In the genomic region with DNA sequence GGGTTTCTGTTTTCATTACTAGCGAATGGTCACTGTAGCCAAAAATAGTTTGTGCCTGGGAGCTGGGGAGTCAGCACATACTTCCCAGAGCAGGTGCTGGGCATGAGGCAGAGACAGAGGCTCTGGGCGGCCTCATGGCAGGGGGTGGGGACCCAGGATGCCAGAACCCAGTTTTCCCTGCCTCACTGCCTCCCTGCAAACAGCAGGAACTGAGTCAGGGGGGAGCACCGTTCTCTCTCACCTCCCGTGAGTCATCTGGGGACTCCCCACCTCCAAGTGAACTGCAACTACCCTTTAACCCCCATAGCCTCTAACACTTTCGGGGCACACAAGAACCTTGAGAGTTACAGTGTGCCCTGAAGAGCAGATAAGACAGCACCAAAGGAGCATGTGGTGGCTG, we compare ENCODE assay signal across 16 mouse cellular contexts.
DNase-seq lines count a peak whose midpoint lies in the region; ATAC-seq and TF ChIP-seq lines count a peak whose summit lies in the region.
"Had no signal": no experiment of that assay in that cellular context is flagged by ENCODE, and none has a peak within 500 bp of the region (broad histone marks: within the 10 kb centered on the region; RNA-seq: fewer than 3 reads in every experiment).

No protein-coding gene starts in this region.

- peaks cover 59% of the 10 kb centered on the region for H3K4me1 ChIP-seq in hindbrain, embryonic 10.5 days (replicated peaks)
- H3K4me1 ChIP-seq in hindbrain, postnatal 0 days (ENCODE audit: insufficient read depth, low read length), result no peaks in the 10 kb centered on the region

- H3K9ac ChIP-seq in hindbrain, postnatal 0 days (replicated peaks; ENCODE audit: low read length), result no peak overlapping the region
- H3K9ac ChIP-seq: hindbrain, embryonic 13.5 days; liver, embryonic 15.5 days had no signal

- peak overlapping the region; percentile 96 for H3K27ac ChIP-seq in gastrocnemius, adult 2 months
- peak overlapping the region; percentile 64 for H3K27ac ChIP-seq in hindbrain, embryonic 10.5 days
- no peak overlapping the region for H3K27ac ChIP-seq in hindbrain, postnatal 0 days
- H3K27ac ChIP-seq: hindbrain, embryonic 13.5 days had no signal

- no peak for TF ChIP-seq CTCF in gastrocnemius, adult 2 months (IDR thresholded peaks at IDR 0.05)
- TF ChIP-seq CTCF in hindbrain, postnatal 0 days (IDR thresholded peaks at IDR 0.05; ENCODE audit: low read depth), result no peak

- no peaks in the 10 kb centered on the region for H3K27me3 ChIP-seq in hindbrain, embryonic 10.5 days (ENCODE audit: insufficient read depth, poor library complexity, severe bottlenecking)
- H3K27me3 ChIP-seq in hindbrain, postnatal 0 days (ENCODE audit: insufficient read depth, low read length), result no peaks in the 10 kb centered on the region
- H3K27me3 ChIP-seq: hindbrain, embryonic 13.5 days; liver, embryonic 15.5 days had no signal

- no peaks in the 10 kb centered on the region for H3K9me3 ChIP-seq in hindbrain, embryonic 10.5 days
- no peaks in the 10 kb centered on the region for H3K9me3 ChIP-seq in hindbrain, postnatal 0 days (ENCODE audit: low read length)
- H3K9me3 ChIP-seq: hindbrain, embryonic 13.5 days; liver, embryonic 15.5 days had no signal

- 76% methylated on average over 5 of the region's 5 CpGs for WGBS in hindbrain, embryonic 10.5 days
- WGBS in hindbrain, postnatal 0 days, result 78% methylated on average over 5 of the region's 5 CpGs

- peak overlapping the region; percentile 82 for H3K4me3 ChIP-seq in gastrocnemius, adult 2 months
- no peak overlapping the region for H3K4me3 ChIP-seq in hindbrain, embryonic 10.5 days
- no peak overlapping the region for H3K4me3 ChIP-seq in hindbrain, postnatal 0 days (ENCODE audit: low read length)
- H3K4me3 ChIP-seq: hindbrain, embryonic 13.5 days; liver, embryonic 15.5 days had no signal

- no peak for ATAC-seq in hindbrain, postnatal 0 days
- peak; percentile 84 for ATAC-seq in CD4-positive, CD25-positive, alpha-beta regulatory T cell, adult 4 months
- ATAC-seq in inflammation-experienced regulatory T-cells, adult 6 months, result peak; percentile 73
- no peak for ATAC-seq in frontal cortex, adult (ENCODE audit: low TSS enrichment)

- no peak overlapping the region for H3K4me2 ChIP-seq in hindbrain, postnatal 0 days (ENCODE audit: low read depth, low read length)
- H3K4me2 ChIP-seq: hindbrain, embryonic 13.5 days; liver, embryonic 15.5 days had no signal

- H3K36me3 ChIP-seq in hindbrain, embryonic 10.5 days, result no peaks in the 10 kb centered on the region
- H3K36me3 ChIP-seq in hindbrain, postnatal 0 days (ENCODE audit: insufficient read depth, low read length), result no peaks in the 10 kb centered on the region
- H3K36me3 ChIP-seq: hindbrain, embryonic 13.5 days; liver, embryonic 15.5 days had no signal

- intact Hi-C loops in gastrocnemius, adult 2 months (cut with DNase I), result no loop called here

- peak; percentile 83 for DNase-seq in gastrocnemius, adult 2 months
- no peak for DNase-seq in gastrocnemius, postnatal 10 days
- DNase-seq in hindbrain, embryonic 10.5 days (ENCODE audit: low spot score), result no peak
- no peak for DNase-seq in hindbrain, postnatal 0 days (ENCODE audit: low spot score)
- no peak for DNase-seq in spleen, postnatal 14 days (ENCODE audit: low spot score in 2 of 2)
- DNase-seq: adrenal gland, postnatal 25 days; cerebellum, adult 11 months; embryo, embryonic 11 days; layer of hippocampus, adult 9-11 months; lung, postnatal 36 days; thymus, postnatal 25 days had no signal

Comparison
In these comparisons a context has a peak if more than half of its experiments do, and no peak if none do; other contexts are left out.
1. ATAC-seq: peak in CD4-positive, CD25-positive, alpha-beta regulatory T cell, adult 4 months (single experiment) and inflammation-experienced regulatory T-cells, adult 6 months (single experiment); none in hindbrain, postnatal 0 days (single experiment) and frontal cortex, adult (single experiment).